Mouse (Mus musculus) heart, embryonic 14.5 days (tissue): ENCODE measurements around the gene Nfkbie. TPM values are rescaled to one million over a fixed set of nuclear protein-coding genes. Genes with fewer than 3 reads are reported as not detected.

Source experiments
- ATAC-seq: fragments of 200-750 bp; cut with Nextera tagmentation; 2 replicates; pipeline ENCODE4 v1.8.0; 2017; ENCODE audit warnings: low read depth, moderate TSS enrichment; ENCODE audit not compliant: insufficient number of reproducible peaks, insufficient read depth, low FRiP score
- H3K27ac ChIP-seq, 2 experiments: fragments of 200-500 bp in 1 of 2; fragments of 300-500 bp in 1 of 2; sonication (generic) in 1 of 2; replicated peaks in 1 of 2; 2 replicates each; pipeline ENCODE4 v1.5.1; 2012 to 2014; ENCODE audit warnings: low read depth in 2 of 2, low read length in 2 of 2, control low read depth in 1 of 2, mild to moderate bottlenecking in 1 of 2, mixed read lengths in 1 of 2; ENCODE audit not compliant: control insufficient read depth in 1 of 2, insufficient read depth in 1 of 2
- H3K27me3 ChIP-seq: fragments of 300-500 bp; sonication (generic); 2 replicates; pipeline ENCODE4 v1.6.1; 2014; ENCODE audit warnings: mild to moderate bottlenecking, low read length, control low read depth; ENCODE audit not compliant: control insufficient read depth, insufficient read depth
- H3K36me3 ChIP-seq: fragments of 300-500 bp; sonication (generic); 2 replicates; pipeline ENCODE4 v1.6.1; 2014; ENCODE audit warnings: mild to moderate bottlenecking, control low read depth, low read length, mixed read lengths; ENCODE audit not compliant: control insufficient read depth, insufficient read depth
- H3K4me1 ChIP-seq, 2 experiments: fragments of 200-500 bp in 1 of 2; fragments of 300-500 bp in 1 of 2; sonication (generic) in 1 of 2; 2 replicates each; pipeline ENCODE4 v1.6.1; 2012 to 2014; ENCODE audit warnings: low read length in 2 of 2, control low read depth in 1 of 2, mixed read lengths in 1 of 2; ENCODE audit not compliant: control insufficient read depth in 2 of 2, insufficient read depth in 2 of 2
- H3K4me2 ChIP-seq: fragments of 300-500 bp; sonication (generic); 2 replicates; pipeline ENCODE4 v1.6.1; 2014; ENCODE audit warnings: mild to moderate bottlenecking, low read length
- H3K4me3 ChIP-seq, 2 experiments: fragments of 200-500 bp in 1 of 2; fragments of 300-500 bp in 1 of 2; sonication (generic) in 1 of 2; 2 replicates each; pipeline ENCODE4 v1.5.1; 2012 to 2014; ENCODE audit warnings: low read length in 2 of 2, mild to moderate bottlenecking in 2 of 2, control low read depth in 1 of 2, low read depth in 1 of 2, moderate library complexity in 1 of 2; ENCODE audit not compliant: control insufficient read depth in 1 of 2, insufficient read depth in 1 of 2
- H3K9ac ChIP-seq: fragments of 300-500 bp; sonication (generic); 2 replicates; pipeline ENCODE4 v1.6.1; 2014; ENCODE audit warnings: mild to moderate bottlenecking, low read length
- H3K9me3 ChIP-seq: fragments of 300-500 bp; sonication (generic); 2 replicates; pipeline ENCODE4 v1.6.1; 2016; ENCODE audit warnings: low read length, control low read depth; ENCODE audit not compliant: control insufficient read depth
- WGBS: fragments of 180-500 bp; shearing (Covaris S2); extraction: QIAGEN DNeasy Blood & Tissue Kit; methylation state at CpG from one replicate; pipeline ENCODE4 v1.1.7; 2014; 5-methylcytosine and 5-hydroxymethylcytosine counted together
- polyA plus RNA-seq: library from polyadenylated mRNA; unstranded; fragments of >200 nt; fragmentation: Nextera tagmentation; extraction: Ambion mirVana; gene quantifications from 2 replicates; pipeline ENCODE4 v1.2.1, GENCODE M21; 2014

Gene Nfkbie
- polyA plus RNA-seq, 1 experiment from 2014 or later: 2.9 TPM

- H3K9ac ChIP-seq: no peak overlapping the region
- ATAC-seq: no peak
- no peaks in the 10 kb centered on the region for H3K9me3 ChIP-seq
- H3K27me3 ChIP-seq: peaks cover 99% of the 10 kb centered on the region
- 36% methylated on average over 1 of the region's 1 CpGs for WGBS
- H3K4me2 ChIP-seq: no peak overlapping the region
- H3K36me3 ChIP-seq: no peaks in the 10 kb centered on the region
- H3K4me3 ChIP-seq: no peak overlapping the region
- H3K27ac ChIP-seq: no peak overlapping the region
- H3K4me1 ChIP-seq: peaks cover 0 to 14% of the 10 kb centered on the region in 2 experiments; a peak in 3 of 4 replicates
Measured at GRCm38 (mm10) chr17:45543115-45543514, 12.4 kb upstream of the Nfkbie start.

GRCm38 (mm10) chr17:45544001-45544872 lies 11.3 kb upstream of the Nfkbie start:
- no peak overlapping the region for H3K27ac ChIP-seq
- peaks cover 99% of the 10 kb centered on the region for H3K27me3 ChIP-seq
- no peak overlapping the region for H3K9ac ChIP-seq
- H3K4me2 ChIP-seq: peak overlapping the region; percentile 66
- no peak for ATAC-seq
- H3K4me1 ChIP-seq: peaks cover 0 to 15% of the 10 kb centered on the region in 2 experiments; a peak in 3 of 4 replicates
- 4% methylated on average over 24 of the region's 24 CpGs for WGBS
- H3K36me3 ChIP-seq: no peaks in the 10 kb centered on the region
- H3K9me3 ChIP-seq: no peaks in the 10 kb centered on the region
- H3K4me3 ChIP-seq: no peak overlapping the region; a peak in 1 of 4 replicates

- ATAC-seq: no peak
- Histone ChIP-seq H3K4me3 (peak overlapping the region; percentile 14 to 35), H3K36me3 (no peaks in the 10 kb centered on the region), H3K27me3 (peaks cover 94% of the 10 kb centered on the region), H3K4me2 (peak overlapping the region; percentile 66), H3K9ac (no peak overlapping the region), H3K27ac (no peak overlapping the region), H3K4me1 (peaks cover 0 to 21% of the 10 kb centered on the region in 2 experiments; a peak in 3 of 4 replicates), H3K9me3 (no peaks in the 10 kb centered on the region)
- 2% methylated on average over 35 of the region's 46 CpGs for WGBS
Measured at GRCm38 (mm10) chr17:45544873-45545277, 10.6 kb upstream of the Nfkbie start.

GRCm38 (mm10) chr17:45545278-45545961 lies 10.1 kb upstream of the Nfkbie start:
- Histone ChIP-seq H3K27ac (no peak overlapping the region), H3K9me3 (no peaks in the 10 kb centered on the region), H3K27me3 (peaks cover 93% of the 10 kb centered on the region), H3K4me1 (peaks cover 0 to 27% of the 10 kb centered on the region in 2 experiments; a peak in 3 of 4 replicates), H3K36me3 (no peaks in the 10 kb centered on the region), H3K4me3 (peak overlapping the region; percentile 14 to 35), H3K9ac (no peak overlapping the region), H3K4me2 (peak overlapping the region; percentile 66)
- 5% methylated on average over 74 of the region's 74 CpGs for WGBS
- ATAC-seq: no peak

- 64% methylated on average over 16 of the region's 16 CpGs for WGBS
- Histone ChIP-seq H3K4me1 (peaks cover 2 to 30% of the 10 kb centered on the region in 2 experiments), H3K9me3 (no peaks in the 10 kb centered on the region), H3K36me3 (no peaks in the 10 kb centered on the region), H3K4me3 (no peak overlapping the region), H3K27ac (no peak overlapping the region), H3K9ac (no peak overlapping the region), H3K27me3 (peaks cover 87% of the 10 kb centered on the region), H3K4me2 (no peak overlapping the region)
- no peak for ATAC-seq
Measured at GRCm38 (mm10) chr17:45546941-45547340, 8.6 kb upstream of the Nfkbie start.

GRCm38 (mm10) chr17:45547461-45548190 lies 7.9 kb upstream of the Nfkbie start:
- Histone ChIP-seq H3K27me3 (peaks cover 80% of the 10 kb centered on the region), H3K9me3 (no peaks in the 10 kb centered on the region), H3K27ac (no peak overlapping the region), H3K9ac (no peak overlapping the region), H3K4me3 (no peak overlapping the region), H3K36me3 (no peaks in the 10 kb centered on the region), H3K4me1 (peaks cover 3 to 31% of the 10 kb centered on the region in 2 experiments), H3K4me2 (no peak overlapping the region)
- ATAC-seq: no peak
- WGBS: 64% methylated on average over 5 of the region's 5 CpGs
